Mouse (Mus musculus) cerebellum, adult 8-10 months (tissue): ENCODE data around the gene Ano4.
"Not testable (repeated sequence)": the region's sequence is repeated elsewhere in the genome, so short reads cannot be mapped to it uniquely, and the experiment has no call there.

Source experiments
- DNase-seq: peaks from one replicate; pipeline ENCODE4 v3.0.0; 2022

Ano4 gene

DNA sequence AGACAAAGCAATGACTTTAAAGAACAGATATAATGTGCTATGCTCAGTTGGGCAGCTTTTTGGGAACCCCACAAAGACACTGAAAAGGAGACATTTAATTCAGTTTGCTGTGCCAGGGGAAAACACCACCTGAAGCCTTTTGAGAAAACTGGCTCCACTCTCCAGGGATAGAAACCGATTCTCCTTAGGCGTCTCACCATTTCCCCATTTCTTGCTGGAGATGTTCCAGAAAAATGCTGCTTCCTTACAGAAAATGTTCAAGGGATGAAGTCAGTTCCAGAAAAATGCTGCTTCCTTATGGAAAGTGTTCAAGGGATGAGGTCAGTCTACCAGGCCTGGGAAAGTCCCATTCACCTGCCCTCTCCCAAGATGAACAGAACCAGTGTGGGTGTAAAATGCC is 233.1 kb downstream of the Ano4 start:
- no peak for DNase-seq

DNA sequence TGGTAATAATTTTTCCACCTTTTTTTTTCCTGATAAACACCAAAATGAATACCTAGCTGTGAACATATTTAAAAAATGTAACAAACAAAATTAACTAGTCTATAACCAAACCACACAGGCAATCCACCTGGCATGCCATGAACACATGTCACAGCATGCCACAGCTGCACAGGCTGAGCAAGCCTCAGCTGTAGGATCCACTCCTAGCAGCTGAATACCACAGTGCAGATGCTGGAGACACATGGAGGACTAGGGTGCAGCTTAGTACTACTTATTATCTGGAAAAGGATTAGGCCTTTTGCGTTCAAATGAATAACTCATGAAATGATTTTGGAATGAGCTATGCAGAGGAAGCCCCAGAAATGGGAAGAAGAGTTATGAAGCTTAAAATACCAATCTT is 233.6 kb downstream of the Ano4 start:
- DNase-seq, result no peak

DNA sequence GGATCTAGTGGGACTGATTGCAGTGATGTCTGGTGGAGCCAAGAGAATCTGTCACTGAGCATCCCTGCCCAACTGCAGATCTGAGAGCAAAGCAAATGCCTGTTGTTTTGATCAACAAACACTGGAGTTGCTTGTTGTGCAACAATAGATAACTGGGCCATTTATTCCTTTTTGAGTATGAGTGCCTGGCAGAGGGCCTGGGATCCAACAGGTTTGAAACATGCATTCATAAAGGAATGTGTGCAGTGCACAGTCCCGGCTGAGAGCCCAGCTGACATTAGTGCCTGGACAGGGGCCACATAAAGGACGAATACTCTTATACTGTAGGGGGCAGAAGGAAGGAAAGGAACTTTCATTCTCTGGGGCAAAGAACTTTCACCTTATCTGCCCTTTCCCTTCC is 241.0 kb downstream of the Ano4 start:
- no peak for DNase-seq

DNA sequence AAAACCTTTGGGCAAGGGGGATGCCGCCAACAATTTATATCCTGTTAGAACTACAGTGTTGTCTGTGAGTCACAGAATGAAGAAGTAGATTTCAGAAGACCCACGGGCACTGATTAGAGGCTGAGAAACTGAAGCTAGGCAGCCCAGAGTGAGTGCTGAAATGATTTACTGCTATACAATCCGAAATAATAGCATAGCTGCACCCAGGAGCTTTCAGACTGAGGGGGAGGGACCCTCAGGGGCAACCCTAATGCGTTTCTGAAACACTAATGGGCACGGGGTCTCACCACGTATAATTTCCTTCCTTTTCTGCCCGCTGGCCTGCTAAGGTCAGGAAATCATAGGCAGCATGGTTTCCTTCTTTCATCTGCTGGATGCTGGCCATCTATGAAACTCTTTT is 242.5 kb downstream of the Ano4 start:
- DNase-seq, result no peak

DNA sequence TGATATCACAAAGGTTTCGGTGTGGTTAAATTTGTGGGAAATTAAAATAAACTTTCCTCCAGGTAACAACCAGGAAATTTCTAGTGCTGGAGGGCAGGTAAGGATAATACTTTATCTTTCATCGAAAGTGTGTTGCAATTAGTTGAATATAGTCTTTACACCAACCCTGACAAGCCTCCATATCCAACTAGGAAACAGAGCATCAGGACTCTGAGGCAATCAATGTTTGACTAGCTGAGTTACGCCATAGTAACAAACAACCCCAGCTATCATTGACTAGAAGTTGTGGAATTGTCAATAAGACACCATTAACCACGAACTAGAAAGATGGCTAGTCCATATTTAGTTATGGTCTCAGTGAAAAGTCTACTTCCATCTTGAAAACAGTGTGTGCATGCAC is 246.4 kb downstream of the Ano4 start:
- DNase-seq, result no peak

DNA sequence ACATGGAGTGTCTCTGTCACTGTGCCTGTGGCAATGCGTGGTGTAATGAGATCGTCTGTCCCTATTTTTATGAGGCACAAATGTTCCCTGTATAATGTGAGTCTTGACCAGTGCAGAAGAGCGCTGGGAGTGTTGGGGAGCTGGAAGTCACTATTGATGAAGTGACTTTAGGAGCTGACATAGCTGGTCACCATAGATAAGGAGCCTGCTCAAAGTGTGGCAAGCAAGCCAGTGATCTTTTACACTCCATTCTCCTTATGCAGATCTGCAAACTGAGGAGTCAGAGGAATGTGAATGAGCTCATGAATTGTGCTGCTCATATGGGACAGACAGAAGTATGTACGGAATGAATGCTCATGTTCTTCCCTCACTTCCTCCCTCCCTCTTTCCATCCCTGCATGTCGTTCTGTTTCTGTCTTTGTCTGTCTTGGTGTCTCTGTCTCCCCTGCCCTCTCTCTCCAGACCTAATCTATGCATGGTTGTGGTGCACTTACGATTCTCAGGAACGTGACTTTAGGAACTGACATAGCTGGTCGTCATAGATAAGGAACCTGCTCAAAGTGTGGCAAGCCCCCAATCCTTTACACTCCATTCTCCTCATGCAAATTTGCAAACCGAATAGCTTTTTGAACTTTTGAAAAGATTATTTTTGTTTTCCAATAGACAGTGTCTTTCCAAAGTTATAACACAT is 252.1 kb downstream of the Ano4 start:
- no peak for DNase-seq

DNA sequence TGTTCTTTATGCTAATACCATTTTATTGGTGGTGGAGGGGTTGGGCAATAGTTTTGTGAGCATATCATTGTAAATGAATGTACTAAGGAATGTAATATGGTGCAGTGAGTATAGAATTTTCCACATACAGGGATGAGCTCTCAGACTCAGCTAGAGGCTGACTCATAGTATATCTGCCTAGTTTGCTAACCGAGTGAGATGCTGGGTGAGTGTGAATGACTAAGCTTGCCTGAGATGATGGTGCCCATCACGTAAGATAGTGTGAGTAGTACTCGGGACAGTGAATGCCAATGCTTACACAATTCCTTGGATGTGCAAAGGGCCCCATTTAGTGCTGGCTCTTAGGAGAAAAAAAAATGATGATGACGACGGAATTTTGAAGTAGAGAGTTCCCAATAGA is 267.1 kb downstream of the Ano4 start:
- DNase-seq, result no peak

DNA sequence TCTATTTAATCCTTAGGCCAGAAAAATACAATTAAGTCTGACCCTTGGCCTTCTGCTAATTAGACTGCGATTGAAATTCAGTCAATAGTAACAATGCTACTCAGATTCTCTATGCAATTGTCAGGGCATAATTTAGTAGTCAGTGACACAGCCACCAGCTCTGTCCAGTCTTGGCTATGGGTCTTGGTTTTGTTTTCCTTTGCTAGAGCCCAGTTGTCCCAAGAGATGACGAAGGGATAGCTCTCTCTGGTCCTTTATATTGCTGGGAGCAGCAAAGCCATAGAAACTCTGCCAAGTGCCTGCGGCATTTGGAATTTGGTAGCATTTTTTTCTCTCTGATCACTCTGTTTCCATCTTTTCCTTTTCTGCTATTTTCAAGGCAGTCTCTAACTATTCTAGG is 288.7 kb downstream of the Ano4 start:
- DNase-seq, result no peak

DNA sequence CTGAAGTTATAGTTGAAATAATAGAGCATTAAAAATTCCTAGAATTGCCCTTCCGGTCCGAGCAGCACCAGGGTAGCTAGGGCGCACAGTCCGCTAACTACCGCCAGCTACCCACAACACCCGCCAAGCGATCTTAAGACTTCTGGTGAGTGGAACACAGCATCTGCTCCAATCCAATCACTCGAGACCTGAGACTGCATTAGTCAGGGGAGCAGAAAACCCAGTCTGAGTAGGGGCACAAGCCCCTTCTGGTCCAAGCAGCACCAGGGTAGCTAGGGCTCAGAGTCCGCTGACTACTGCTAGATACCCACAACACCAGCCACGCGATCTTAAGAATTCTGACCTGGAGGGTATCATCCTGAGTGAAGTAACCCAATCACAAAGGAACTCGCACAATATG is 299.6 kb downstream of the Ano4 start:
- not testable (repeated sequence) for DNase-seq

DNA sequence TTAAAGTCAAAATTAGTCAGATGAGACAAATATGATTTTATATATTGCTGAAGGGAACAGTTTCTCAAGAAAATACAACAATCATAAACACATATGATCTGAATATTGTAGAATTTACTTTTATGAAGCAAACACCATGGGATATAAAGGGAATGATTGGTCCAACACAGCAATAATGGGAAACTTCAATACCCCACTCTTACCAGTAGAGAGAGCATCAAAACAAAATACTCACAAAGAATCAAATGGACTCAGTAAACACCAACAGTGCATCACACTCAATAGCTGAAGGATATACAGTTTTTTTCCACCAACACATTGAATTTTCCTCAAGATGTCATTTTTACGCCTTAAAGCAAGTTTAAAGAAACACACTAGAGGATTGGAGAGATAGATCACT is 300.4 kb downstream of the Ano4 start:
- no peak for DNase-seq

DNA sequence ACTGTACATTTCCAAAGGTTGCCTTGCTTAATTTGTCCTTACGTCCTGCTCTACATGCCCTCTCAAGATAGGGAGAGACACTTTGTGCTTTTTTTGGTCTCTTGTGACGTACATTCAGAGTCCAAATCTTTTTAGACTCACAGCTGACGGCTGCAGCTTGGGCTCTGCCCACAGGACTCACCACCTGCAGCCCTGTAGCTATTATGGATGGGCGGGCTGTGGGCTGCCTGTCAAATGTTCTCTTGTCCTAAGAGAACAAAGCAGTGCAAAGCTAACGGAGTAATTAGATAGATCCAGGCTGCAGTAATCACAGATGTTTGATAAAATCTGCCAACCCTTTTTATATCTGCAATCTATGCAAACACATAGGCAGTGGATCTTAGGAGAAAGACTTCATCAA is 325.6 kb downstream of the Ano4 start:
- DNase-seq, result no peak

DNA sequence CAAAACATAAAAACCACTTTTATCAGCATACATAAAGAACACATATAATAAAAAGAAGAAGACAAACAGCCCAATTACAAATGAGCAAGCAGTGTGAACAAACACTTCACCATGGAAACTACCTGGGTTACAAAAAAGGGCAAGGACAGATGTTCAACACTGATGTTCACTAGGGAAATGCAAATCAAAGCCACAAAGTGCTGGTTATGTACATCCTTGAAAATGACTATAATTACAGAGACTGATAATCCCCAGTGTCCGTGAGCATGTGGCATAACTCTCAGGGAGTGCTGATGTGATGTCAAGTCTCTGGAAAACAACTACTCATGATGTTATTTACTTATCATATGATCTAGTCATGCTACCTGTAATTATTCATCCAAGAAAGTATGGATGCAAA is 336.3 kb downstream of the Ano4 start:
- no peak for DNase-seq

DNA sequence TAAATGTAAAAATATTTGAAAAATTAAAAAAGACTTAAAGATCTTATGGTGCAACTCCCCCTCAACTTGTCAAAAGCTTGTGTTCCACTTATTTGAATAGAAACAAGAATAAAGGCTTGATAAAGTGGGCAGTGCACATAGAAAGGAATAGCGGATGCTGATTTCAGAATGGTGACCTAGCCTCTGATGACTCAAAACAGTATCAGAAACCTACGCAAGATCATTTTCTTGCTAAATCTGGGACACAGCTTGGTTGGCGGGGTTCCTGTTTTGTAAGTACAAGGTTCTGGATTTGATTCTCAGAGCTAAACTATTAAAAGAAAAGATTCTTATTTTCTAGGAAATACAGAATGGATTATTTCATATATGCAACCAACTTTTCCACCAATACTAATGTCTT is 340.0 kb downstream of the Ano4 start:
- DNase-seq, result no peak

DNA sequence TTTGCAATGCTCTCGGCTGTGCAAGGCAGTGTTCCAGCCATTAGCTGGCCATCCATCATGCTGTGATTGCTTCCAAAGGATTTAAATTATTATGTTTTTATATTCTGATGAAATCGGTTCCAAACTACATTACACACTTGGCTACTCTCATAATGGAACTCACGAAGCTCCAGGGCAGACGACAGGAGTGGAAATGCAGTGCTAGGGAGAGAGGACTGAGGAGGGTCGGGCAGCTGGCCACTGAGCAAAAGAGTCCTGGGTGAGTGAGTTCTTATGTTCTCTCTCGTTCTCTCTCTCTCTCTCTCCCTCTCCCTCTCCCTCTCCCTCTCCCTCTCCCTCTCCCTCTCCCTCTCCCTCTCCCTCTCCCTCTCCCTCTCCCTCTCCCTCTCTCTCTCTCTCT is 357.6 kb downstream of the Ano4 start:
- DNase-seq, result no peak

DNA sequence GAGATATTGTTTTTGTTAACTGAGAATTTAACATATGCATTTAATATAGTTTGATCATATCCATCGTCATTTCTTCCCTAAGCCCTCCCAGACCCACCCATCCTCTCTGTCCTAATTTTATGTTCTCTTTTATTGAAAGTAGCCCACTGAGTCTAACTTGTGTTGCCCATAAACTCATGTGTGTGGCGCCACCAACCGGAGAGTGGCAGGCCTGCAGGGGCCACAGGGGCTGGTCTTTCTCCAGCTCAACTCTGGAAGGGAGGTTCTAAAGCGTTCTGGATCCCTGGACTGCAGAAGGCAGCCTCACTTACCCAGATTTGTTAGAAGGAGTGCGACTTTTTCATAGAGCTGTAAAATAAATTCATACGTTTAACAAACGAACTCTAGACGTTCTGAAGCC is 361.1 kb downstream of the Ano4 start:
- DNase-seq, result no peak

DNA sequence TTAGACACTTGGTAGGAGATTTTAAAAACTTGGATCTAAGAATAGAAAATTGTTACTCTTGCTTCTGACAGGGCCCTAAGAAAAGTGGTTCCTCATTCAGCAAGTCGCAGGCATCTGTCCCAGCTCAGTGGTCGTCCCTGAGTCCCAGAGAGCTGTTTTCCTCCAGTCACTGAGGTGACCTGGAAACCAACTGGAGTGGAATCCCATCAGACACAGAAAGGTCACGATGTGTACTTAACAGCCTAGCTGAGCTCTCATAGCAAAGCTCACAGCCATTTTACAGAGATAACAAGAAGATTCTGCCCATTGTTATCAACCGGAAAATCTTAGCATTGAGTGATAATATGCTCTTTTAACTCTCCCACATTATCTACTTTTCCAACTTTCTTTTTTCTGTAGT is 365.1 kb downstream of the Ano4 start:
- no peak for DNase-seq

DNA sequence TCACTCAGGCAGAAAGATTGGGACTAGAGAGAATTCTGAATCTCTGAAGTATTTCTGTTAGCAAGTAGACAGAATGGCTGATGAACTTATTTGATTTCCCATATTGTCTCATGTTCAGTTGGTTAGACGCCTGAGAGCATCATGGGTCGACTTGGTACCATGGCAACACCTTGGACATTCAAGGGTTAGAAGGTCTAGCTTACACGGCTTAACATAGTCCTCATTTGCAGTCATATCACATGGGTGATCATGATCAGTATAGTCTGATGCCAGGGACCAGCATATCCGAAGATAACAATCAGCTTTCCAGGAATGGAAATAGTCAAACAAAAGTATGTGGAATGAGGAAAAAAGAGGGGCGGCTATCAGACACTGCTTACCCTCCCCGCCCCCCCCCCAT is 365.6 kb downstream of the Ano4 start:
- DNase-seq, result no peak

DNA sequence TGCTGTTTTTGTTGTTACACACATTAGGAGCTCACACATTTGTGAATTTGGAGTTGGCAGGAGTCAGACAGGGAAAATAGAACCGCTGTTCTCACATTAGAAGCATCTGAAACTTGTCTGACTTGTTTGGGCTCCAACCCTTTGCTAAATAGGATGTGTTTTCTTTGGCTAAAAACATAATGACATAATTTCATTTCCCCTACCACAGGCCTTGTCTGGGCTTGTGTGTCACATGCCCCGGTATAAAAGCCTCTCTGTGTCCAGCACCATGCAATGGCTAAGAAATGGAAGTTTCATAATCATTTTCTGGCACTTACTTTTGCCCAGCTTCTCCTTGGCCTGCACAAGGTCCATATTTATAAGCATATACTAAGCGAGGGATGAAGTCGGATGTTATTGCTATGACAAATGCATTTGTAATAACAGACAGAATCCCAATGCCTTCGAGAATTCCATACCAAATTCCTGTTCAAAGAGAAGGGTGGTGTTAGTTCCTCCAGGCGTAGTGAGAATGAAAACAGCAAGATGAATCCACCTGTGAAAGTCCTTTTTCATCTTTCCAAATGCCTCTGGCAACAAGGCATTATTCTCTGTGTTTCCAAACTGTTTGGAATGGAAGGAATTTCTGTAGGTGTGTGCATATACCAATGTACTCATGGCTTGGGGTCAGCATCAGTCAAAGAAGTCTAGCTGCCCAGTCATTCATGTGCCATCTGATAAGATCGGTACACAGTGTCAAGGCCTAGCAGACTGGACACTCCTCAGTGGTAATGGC is 373.4 kb downstream of the Ano4 start:
- no peak for DNase-seq

DNA sequence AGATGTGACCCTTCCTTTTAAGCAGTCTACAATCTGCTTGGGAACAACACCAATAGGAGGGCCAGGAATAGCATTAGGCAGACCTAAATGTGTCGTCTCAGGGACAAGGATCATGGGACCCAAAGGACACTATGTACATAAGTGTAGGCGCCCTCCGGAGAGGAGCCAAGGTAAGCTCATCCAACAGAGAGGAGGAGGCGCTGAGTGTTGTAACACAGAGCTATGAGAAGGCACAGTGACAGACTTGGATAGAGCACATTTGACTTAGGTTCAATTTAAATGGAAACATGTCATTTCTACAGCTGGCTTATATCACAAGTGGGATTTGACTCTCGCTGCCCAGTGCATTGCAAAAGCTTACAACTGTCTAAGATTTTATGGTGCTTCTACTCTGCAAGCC is 376.0 kb downstream of the Ano4 start:
- no peak for DNase-seq

DNA sequence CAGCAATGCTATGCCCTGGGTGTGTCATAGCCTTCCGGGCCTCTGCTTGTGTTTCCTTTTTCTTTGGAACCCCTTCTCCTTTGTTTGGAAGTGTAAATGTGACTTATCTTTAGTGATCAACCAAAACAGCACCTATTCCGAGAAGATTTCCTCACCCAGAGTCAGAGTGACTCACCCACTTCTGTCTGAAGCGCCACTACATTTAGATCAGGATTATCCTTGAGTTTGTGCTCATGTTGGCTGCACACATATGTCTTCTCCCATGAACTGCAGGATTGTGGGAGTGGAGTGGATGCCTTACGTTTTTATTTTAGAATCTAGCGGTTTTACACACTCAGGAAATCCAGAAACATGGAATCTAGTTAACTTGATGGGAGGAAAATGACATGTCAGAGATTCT is 383.8 kb downstream of the Ano4 start:
- DNase-seq, result no peak

DNA sequence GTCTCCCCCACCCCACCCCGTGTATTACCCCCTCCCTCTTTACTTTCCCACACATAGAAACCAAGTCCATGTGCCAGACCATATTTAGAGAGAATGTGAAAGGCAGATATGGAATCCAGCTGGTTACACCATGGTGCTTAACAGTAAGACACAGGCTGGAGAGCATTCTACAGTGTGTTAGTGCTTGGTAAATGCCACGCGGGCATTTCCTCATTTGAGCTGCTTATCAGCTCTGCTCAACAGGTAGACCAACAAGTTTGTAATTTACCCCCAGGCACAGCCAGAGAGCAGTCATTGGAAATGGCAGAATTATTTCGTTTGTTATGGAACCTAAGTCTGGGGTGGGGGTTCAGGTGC is 394.3 kb downstream of the Ano4 start:
- no peak for DNase-seq

DNA sequence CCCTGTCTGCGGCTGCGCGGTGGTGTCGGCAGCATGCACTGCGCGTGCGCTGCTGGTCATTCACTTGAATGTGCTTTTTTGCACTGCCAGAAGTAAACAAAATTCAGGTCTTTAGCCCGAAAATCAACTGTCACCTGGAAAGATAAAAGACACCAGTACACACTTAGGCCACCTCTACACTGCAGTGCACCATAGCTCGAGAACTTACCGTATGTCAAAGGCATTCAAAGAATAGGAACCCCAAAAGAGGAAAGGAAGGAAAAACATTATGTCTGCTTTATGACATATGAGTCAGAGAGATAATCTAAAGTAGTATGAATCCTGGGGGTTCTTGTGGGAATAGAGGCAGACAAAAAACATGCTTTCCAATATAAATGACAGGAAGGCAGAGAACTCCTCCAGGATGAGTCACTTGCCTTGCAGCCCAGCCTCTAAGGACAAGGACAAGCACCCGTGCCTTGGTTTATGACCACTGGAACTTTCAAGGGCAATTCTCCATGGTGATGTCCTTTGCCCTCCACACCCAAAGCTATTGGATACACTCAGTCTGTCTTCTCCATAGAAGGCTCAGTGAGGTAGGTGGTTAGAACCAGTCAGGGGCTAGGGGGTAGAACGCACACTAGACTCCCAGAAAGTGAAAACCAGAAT is 394.8 kb downstream of the Ano4 start:
- DNase-seq, result no peak
